Mouse (Mus musculus): Measurements from ENCODE around the gene Pcdh15. TPM values are rescaled to one million over a fixed set of nuclear protein-coding genes. Genes with fewer than 3 reads are reported as not detected.

Gene Pcdh15
- polyA plus RNA-seq, 1 experiment = 0.16 TPM

- Histone ChIP-seq H3K27me3 (replicated peaks; ENCODE audit: control insufficient read depth, insufficient read depth, low read length) (no peaks in the 10 kb centered on the region), H3K4me1 (ENCODE audit: control insufficient read depth, insufficient read depth, low read length) (no peaks in the 10 kb centered on the region), H3K36me3 (ENCODE audit: control insufficient read depth, insufficient read depth, low read length) (no peaks in the 10 kb centered on the region), H3K4me3 (ENCODE audit: insufficient read depth, low read depth, low read length) (no peak overlapping the region), H3K27ac (ENCODE audit: insufficient read depth, low read depth, low read length) (no peak overlapping the region)
- peak; percentile 8 for DNase-seq
- 10% methylated on average over 2 of the region's 2 CpGs for WGBS
- no peak for TF ChIP-seq POLR2A (IDR thresholded peaks at IDR 0.05; ENCODE audit: low read depth, low read length)
- no peak for TF ChIP-seq CTCF (conservative IDR thresholded peaks at IDR 0.05; ENCODE audit: insufficient read depth, insufficient read length, low read depth, low read length)
Observed at GRCm38 (mm10) chr10:74463972-74464371, 1364.8 kb downstream of the Pcdh15 start.

DNA sequence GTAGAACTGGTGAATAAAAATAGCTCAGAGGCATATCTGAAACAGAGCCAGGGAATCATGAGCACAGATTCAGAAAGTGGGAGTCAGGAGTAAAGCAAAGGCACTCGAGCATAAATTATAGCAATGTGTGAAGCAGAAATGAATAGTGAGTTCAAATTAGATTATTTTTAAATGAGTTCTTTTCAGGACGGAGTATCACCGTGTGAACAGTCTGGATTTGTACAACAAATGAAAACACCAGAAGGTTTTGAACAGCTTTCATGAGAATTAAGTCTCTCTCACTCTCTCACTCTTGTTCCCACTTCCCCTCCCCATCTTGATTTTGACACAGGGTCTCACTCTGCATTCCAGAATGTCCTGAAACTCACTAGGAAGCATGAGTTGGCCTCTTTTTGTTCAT is 1381.6 kb downstream of the Pcdh15 start:
- Histone ChIP-seq H3K4me1 (ENCODE audit: control insufficient read depth, insufficient read depth, low read length) (no peaks in the 10 kb centered on the region), H3K27me3 (replicated peaks; ENCODE audit: control insufficient read depth, insufficient read depth, low read length) (no peaks in the 10 kb centered on the region), H3K4me3 (ENCODE audit: insufficient read depth, low read depth, low read length) (no peak overlapping the region), H3K36me3 (ENCODE audit: control insufficient read depth, insufficient read depth, low read length) (no peaks in the 10 kb centered on the region), H3K27ac (ENCODE audit: insufficient read depth, low read depth, low read length) (no peak overlapping the region)
- TF ChIP-seq POLR2A (IDR thresholded peaks at IDR 0.05; ENCODE audit: low read depth, low read length) (no peak), CTCF (conservative IDR thresholded peaks at IDR 0.05; ENCODE audit: insufficient read depth, insufficient read length, low read depth, low read length) (no peak)
- no peak for DNase-seq
- 43% methylated on average over 3 of the region's 3 CpGs for WGBS

GRCm38 (mm10) chr10:74512315-74512714 is 1413.2 kb downstream of the Pcdh15 start:
- 59% methylated on average over 3 of the region's 3 CpGs for WGBS
- Histone ChIP-seq H3K4me3 (ENCODE audit: insufficient read depth, low read depth, low read length) (no peak overlapping the region), H3K4me1 (ENCODE audit: control insufficient read depth, insufficient read depth, low read length) (no peaks in the 10 kb centered on the region), H3K36me3 (ENCODE audit: control insufficient read depth, insufficient read depth, low read length) (no peaks in the 10 kb centered on the region), H3K27me3 (replicated peaks; ENCODE audit: control insufficient read depth, insufficient read depth, low read length) (no peaks in the 10 kb centered on the region), H3K27ac (ENCODE audit: insufficient read depth, low read depth, low read length) (no peak overlapping the region)
- TF ChIP-seq CTCF (conservative IDR thresholded peaks at IDR 0.05; ENCODE audit: insufficient read depth, insufficient read length, low read depth, low read length) = no peak
- no peak for TF ChIP-seq POLR2A (IDR thresholded peaks at IDR 0.05; ENCODE audit: low read depth, low read length)
- no peak for DNase-seq

- TF ChIP-seq CTCF (conservative IDR thresholded peaks at IDR 0.05; ENCODE audit: insufficient read depth, insufficient read length, low read depth, low read length) = no peak
- TF ChIP-seq POLR2A (IDR thresholded peaks at IDR 0.05; ENCODE audit: low read depth, low read length) = no peak
- H3K36me3 ChIP-seq (ENCODE audit: control insufficient read depth, insufficient read depth, low read length) = no peaks in the 10 kb centered on the region
- DNase-seq = no peak
- H3K27me3 ChIP-seq (replicated peaks; ENCODE audit: control insufficient read depth, insufficient read depth, low read length) = no peaks in the 10 kb centered on the region
- H3K4me1 ChIP-seq (ENCODE audit: control insufficient read depth, insufficient read depth, low read length) = no peaks in the 10 kb centered on the region
- H3K27ac ChIP-seq (ENCODE audit: insufficient read depth, low read depth, low read length) = no peak overlapping the region
- no peak overlapping the region for H3K4me3 ChIP-seq (ENCODE audit: insufficient read depth, low read depth, low read length)
Observed at GRCm38 (mm10) chr10:74513743-74514142, 1414.6 kb downstream of the Pcdh15 start.

- Histone ChIP-seq H3K4me3 (ENCODE audit: insufficient read depth, low read depth, low read length) (no peak overlapping the region), H3K4me1 (ENCODE audit: control insufficient read depth, insufficient read depth, low read length) (no peaks in the 10 kb centered on the region), H3K27me3 (replicated peaks; ENCODE audit: control insufficient read depth, insufficient read depth, low read length) (no peaks in the 10 kb centered on the region; the same call in 1 of the 2 replicates), H3K27ac (ENCODE audit: insufficient read depth, low read depth, low read length) (no peak overlapping the region), H3K36me3 (ENCODE audit: control insufficient read depth, insufficient read depth, low read length) (no peaks in the 10 kb centered on the region)
- DNase-seq = no peak
- TF ChIP-seq CTCF (conservative IDR thresholded peaks at IDR 0.05; ENCODE audit: insufficient read depth, insufficient read length, low read depth, low read length) (no peak), POLR2A (IDR thresholded peaks at IDR 0.05; ENCODE audit: low read depth, low read length) (no peak)
- WGBS = 84% methylated on average over 2 of the region's 2 CpGs
Observed at GRCm38 (mm10) chr10:74538371-74538770, 1439.2 kb downstream of the Pcdh15 start.

GRCm38 (mm10) chr10:74555326-74555725 is 1456.2 kb downstream of the Pcdh15 start:
- 28% methylated on average over 2 of the region's 2 CpGs for WGBS

DNA sequence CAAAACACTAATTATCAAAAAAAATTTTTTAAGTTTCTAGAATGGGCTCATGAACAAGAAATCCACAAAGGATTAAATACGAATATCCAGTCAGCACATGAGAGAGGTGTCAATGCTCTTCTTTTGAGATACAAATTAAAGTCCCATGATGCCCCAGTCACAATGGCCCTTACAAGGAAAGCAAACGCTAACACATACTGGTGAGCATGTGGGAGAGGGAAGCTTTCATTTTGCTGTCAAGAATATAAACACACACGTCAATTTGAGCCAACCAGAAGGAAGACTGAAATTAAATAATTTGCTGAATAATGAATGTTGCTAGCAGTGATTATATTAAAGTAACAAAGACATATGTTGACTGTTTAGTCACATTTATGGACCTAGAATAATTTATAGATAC is 1470.5 kb downstream of the Pcdh15 start:
- Histone ChIP-seq H3K4me1 (ENCODE audit: control insufficient read depth, insufficient read depth, low read length) (no peaks in the 10 kb centered on the region), H3K4me3 (ENCODE audit: insufficient read depth, low read depth, low read length) (no peak overlapping the region)
- TF ChIP-seq CTCF (conservative IDR thresholded peaks at IDR 0.05; ENCODE audit: insufficient read depth, insufficient read length, low read depth, low read length) = no peak
- TF ChIP-seq POLR2A (IDR thresholded peaks at IDR 0.05; ENCODE audit: low read depth, low read length) = no peak

More at GRCm38 (mm10) chr10:74555326-74555725, 1456.2 kb downstream of the Pcdh15 start:
- no peaks in the 10 kb centered on the region for H3K36me3 ChIP-seq (ENCODE audit: control insufficient read depth, insufficient read depth, low read length)
- H3K4me3 ChIP-seq (ENCODE audit: insufficient read depth, low read depth, low read length) = no peak overlapping the region
- no peaks in the 10 kb centered on the region for H3K4me1 ChIP-seq (ENCODE audit: control insufficient read depth, insufficient read depth, low read length)
- TF ChIP-seq POLR2A (IDR thresholded peaks at IDR 0.05; ENCODE audit: low read depth, low read length) = no peak
- TF ChIP-seq CTCF (conservative IDR thresholded peaks at IDR 0.05; ENCODE audit: insufficient read depth, insufficient read length, low read depth, low read length) = no peak
- no peak for DNase-seq
- no peak overlapping the region for H3K27ac ChIP-seq (ENCODE audit: insufficient read depth, low read depth, low read length)
- no peaks in the 10 kb centered on the region for H3K27me3 ChIP-seq (replicated peaks; ENCODE audit: control insufficient read depth, insufficient read depth, low read length)

More for the DNA sequence above, 1470.5 kb downstream of the Pcdh15 start:
- no peak for DNase-seq
- WGBS = 67% methylated on average over 3 of the region's 3 CpGs
- H3K36me3 ChIP-seq (ENCODE audit: control insufficient read depth, insufficient read depth, low read length) = no peaks in the 10 kb centered on the region
- H3K27me3 ChIP-seq (replicated peaks; ENCODE audit: control insufficient read depth, insufficient read depth, low read length) = no peaks in the 10 kb centered on the region
- H3K27ac ChIP-seq (ENCODE audit: insufficient read depth, low read depth, low read length) = no peak overlapping the region
